Mouse (Mus musculus): Measurements from ENCODE around the gene Dnajb13. TPM values are rescaled to one million over a fixed set of nuclear protein-coding genes. Genes with fewer than 3 reads are reported as not detected.

The Dnajb13 gene
- not detected for total RNA-seq (2023)

GRCm38 (mm10) chr7:100514573-100514972 is at the start of gene Dnajb13:
Gene Dnajb13 (minus strand): TSS chr7:100514960.

GRCm38 (mm10) chr7:100536804-100537518 is 22.2 kb upstream of the Dnajb13 start, which contains the start of gene Coa4:
Gene Coa4 (plus strand): TSS chr7:100537071.

DNA sequence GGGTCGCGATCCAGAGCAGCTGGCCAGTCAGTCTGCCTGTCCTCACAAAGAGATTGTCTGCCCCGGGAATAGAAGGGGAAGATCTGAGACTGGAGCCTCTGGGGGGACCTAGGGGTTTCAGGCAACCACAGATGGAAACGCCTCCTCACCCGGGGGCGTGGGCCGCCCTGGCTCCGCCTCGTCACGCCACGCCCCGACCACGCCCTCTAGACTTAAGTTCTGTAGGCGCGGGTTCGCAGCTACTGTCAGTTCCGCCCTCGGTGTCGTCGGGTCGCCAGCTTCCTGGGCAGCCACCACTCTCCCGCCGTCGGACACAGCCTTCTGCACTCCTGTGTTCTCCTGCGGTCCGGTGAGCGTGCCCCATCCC is 21.7 kb downstream of the Dnajb13 start, which contains the start of gene Ucp2:
Gene Ucp2 (plus strand): TSS at position 221 of the 367 bp plus-strand sequence.

GRCm38 (mm10) chr7:100472777-100473176 is 42.0 kb downstream of the Dnajb13 start, which contains the start of gene Ucp3:
Gene Ucp3 (plus strand): TSS chr7:100472990.

Other genes starting within 250 kb of the Dnajb13 start
- not detected for gene P4ha3, start 229.4 kb downstream of the Dnajb13 start, total RNA-seq (2023)
- 10 to 100 TPM; 26.0 to 27.2 TPM for gene C2cd3, start 142.7 kb downstream of the Dnajb13 start, total RNA-seq (2023)
- 10 to 100 TPM; 18.2 to 26.6 TPM for gene Ppme1, start 142.7 kb downstream of the Dnajb13 start, total RNA-seq (2023)
- gene Ucp3, start 42.0 kb downstream of the Dnajb13 start, total RNA-seq (2023) = under 1 TPM; 0.22 to 0.38 TPM
- 1,000 to 10,000 TPM; 1,531 to 1,532 TPM for gene Ucp2, start 21.6 kb downstream of the Dnajb13 start, total RNA-seq (2023)
- gene Coa4, start 22.1 kb upstream of the Dnajb13 start, total RNA-seq (2023) = 10 to 100 TPM; 16.2 to 20.1 TPM
- 100 to 1,000 TPM; 141 to 145 TPM for gene Rab6a, start 92.5 kb upstream of the Dnajb13 start, total RNA-seq (2023)
- 10 to 100 TPM; 30.1 to 31.1 TPM for gene Mrpl48, start 93.3 kb upstream of the Dnajb13 start, total RNA-seq (2023)
- gene Plekhb1, start 147.5 kb upstream of the Dnajb13 start, total RNA-seq (2023) = not detected
- gene Fam168a, start 191.7 kb upstream of the Dnajb13 start, total RNA-seq (2023) = 10 to 100 TPM; 38.8 to 52.5 TPM

All from neutrophil, adult 59 days (primary cell).